Mouse (Mus musculus): ENCODE measurements around the gene Hsf5. TPM values are rescaled to one million over a fixed set of nuclear protein-coding genes. Genes with fewer than 3 reads are reported as not detected.
A peak's percentile ranks its signal among the peaks of the same experiment; 100 is the strongest.

The Hsf5 gene
- polyA plus RNA-seq (2016; fragmentation: Nextera tagmentation; extraction: Ambion mirVana), result 0.36 and 0.38 TPM in 2 replicates

DNA sequence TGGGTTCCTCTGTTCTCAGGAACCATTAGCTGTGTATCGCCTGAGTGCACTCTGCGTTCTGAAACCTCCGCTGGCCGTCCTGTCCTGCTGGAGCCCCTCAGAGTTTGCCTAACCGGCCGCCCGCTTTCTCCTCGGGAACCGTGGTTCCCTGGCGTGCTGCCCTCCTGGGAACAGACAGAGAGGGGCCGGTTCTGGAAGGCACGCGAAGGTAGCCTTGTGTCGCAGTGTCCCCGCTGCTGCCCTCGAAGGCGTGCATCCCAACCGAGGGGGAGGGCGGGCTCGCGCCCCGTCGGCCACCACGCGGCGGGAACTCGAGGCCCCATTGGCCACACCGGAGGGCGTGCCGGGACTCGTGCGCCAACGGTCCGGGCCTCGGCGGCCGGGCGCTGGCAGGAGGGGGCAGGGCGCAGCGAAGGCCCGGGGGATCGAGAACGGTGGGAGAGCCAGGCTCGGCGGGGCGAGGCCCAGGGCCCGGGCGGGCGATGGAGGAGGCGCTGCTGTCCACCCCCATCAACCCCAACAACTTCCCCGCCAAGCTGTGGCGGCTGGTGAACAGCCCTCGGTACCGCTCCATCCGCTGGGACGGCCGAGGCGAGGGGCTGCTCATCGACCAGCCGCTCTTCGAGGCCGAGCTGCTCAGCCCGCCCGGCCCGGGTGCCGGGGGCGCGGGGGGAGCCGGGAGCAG lies at the start of gene Hsf5:
Gene Hsf5, plus strand, starts transcription at position 375 of the 685 bp plus-strand sequence.
- Histone ChIP-seq H3K4me2 (replicated peaks) (no peak within 1 kb of the TSS), H3K9ac (replicated peaks) (no peak within 1 kb of the TSS), H3K36me3 (peaks cover 70% of the 10 kb centered on the region), H3K9me3 (no peaks in the 10 kb centered on the region), H3K4me3 (no peak within 1 kb of the TSS), H3K27ac (replicated peaks) (no peak within 1 kb of the TSS), H3K27me3 (no peaks in the 10 kb centered on the region), H3K4me1 (no peaks in the 10 kb centered on the region)
- ATAC-seq (ENCODE audit: low FRiP score, low read depth), result no peak
- WGBS, result 87% methylated on average over 56 of the region's 69 CpGs

GRCm38 (mm10) chr11:87568255-87568953 lies 48.6 kb upstream of the Hsf5 start, which contains the start of gene Sept4:
Sept4 (plus strand) TSS chr11:87568903.
- no peak for ATAC-seq (ENCODE audit: low FRiP score, low read depth)
- Histone ChIP-seq H3K4me3 (no peak within 1 kb of the TSS), H3K9me3 (no peaks in the 10 kb centered on the region), H3K27ac (replicated peaks) (no peak within 1 kb of the TSS), H3K4me2 (replicated peaks) (no peak within 1 kb of the TSS), H3K4me1 (no peaks in the 10 kb centered on the region), H3K9ac (replicated peaks) (no peak within 1 kb of the TSS), H3K36me3 (no peaks in the 10 kb centered on the region), H3K27me3 (no peaks in the 10 kb centered on the region)
- WGBS, result 82% methylated on average over 7 of the region's 7 CpGs

DNA sequence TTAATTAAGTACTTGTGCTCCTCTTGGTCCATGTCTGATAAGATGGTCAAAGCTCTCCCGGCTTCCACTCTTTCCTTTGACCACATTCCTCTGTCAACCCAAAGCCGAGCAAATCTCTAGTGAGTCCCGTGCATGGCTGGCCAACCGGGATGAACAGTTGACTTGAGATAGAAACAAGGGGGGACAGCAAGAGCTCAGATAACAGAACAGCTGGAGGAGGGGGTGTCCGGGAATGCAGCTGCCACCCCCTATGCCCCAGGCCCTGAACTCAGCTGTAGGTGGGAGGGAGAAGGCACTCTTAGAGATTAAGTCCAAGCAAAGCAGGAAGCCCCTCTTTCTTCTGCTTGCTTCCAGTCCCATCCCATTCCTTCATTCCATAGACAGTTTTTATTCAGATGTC lies 46.2 kb upstream of the Hsf5 start:
- no peak overlapping the region for H3K4me2 ChIP-seq (replicated peaks)
- H3K27ac ChIP-seq (replicated peaks), result no peak overlapping the region
- no peaks in the 10 kb centered on the region for H3K27me3 ChIP-seq
- H3K36me3 ChIP-seq, result no peaks in the 10 kb centered on the region
- H3K4me1 ChIP-seq, result 0 out of 2 replicates have a peak, but pooled peaks cover 3% of the 10 kb centered on the region
- WGBS, result 51% methylated on average over 5 of the region's 5 CpGs
- ATAC-seq (ENCODE audit: low FRiP score, low read depth), result no peak
- no peak overlapping the region for H3K9ac ChIP-seq (replicated peaks)
- H3K4me3 ChIP-seq, result no peak overlapping the region
- no peaks in the 10 kb centered on the region for H3K9me3 ChIP-seq

DNA sequence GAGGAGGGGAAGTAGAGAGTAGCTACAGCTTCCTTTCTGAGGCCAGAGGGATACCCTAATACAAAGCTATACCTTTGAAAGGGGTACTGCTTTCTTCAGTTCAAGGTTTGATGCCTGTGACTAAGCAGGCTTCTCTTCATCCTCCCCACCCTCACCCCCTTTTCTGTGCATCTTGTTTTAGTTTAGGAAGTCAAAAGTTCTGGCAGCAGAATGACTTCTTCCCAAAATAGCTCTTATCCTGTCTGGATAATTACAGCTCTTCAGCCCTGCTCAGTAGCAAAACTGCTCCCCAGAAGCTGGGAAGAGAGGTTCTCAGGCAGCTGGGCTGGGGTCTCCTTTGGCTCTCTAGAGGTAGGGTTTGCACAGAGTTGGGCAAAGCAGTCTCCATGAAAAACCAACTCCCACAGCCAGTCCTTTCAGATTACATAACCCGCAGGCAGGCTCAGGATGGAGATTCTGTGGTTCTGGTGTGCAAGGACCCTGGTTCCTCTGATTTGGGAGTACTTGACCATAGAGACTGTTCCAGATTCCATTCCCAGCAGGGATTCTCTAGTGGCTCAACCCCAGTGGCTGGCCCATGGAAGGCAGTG lies 45.5 kb upstream of the Hsf5 start:
- 93% methylated on average over 1 of the region's 1 CpGs for WGBS

DNA sequence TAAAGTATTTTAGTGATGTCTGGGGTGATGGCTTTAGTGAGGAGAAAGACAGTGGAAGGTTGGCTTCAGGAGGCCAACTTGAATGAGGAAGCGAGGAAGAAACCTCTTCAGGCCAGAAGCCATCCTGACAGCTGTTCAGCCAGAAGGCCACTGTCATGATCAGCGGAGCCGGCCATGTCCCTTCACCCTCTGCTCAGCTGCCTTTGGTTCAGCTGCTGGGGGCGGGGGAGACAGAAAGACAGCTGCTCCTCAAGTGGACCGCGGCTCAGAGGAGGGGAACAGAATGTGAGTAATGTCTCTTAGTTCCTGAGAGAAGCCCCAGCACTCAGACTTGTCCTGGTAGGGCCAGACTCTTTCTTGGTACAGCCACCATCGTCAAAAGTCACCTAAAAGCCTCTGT lies 43.2 kb upstream of the Hsf5 start:
- Histone ChIP-seq H3K27ac (replicated peaks) (no peak overlapping the region), H3K27me3 (0 out of 2 replicates have a peak, but pooled peaks cover 12% of the 10 kb centered on the region), H3K4me1 (peaks cover 18% of the 10 kb centered on the region), H3K4me3 (no peak overlapping the region), H3K9ac (replicated peaks) (no peak overlapping the region), H3K36me3 (no peaks in the 10 kb centered on the region), H3K4me2 (replicated peaks) (no peak overlapping the region), H3K9me3 (no peaks in the 10 kb centered on the region)
- WGBS, result 69% methylated on average over 7 of the region's 7 CpGs
- ATAC-seq (ENCODE audit: low FRiP score, low read depth), result no peak

More for the DNA sequence above, 45.5 kb upstream of the Hsf5 start:
- Histone ChIP-seq H3K9ac (replicated peaks) (no peak overlapping the region), H3K9me3 (no peaks in the 10 kb centered on the region), H3K4me2 (replicated peaks) (no peak overlapping the region), H3K27me3 (0 out of 2 replicates have a peak, but pooled peaks cover 3% of the 10 kb centered on the region), H3K27ac (replicated peaks) (no peak overlapping the region), H3K4me3 (no peak overlapping the region), H3K36me3 (no peaks in the 10 kb centered on the region), H3K4me1 (0 out of 2 replicates have a peak, but pooled peaks cover 3% of the 10 kb centered on the region)
- ATAC-seq (ENCODE audit: low FRiP score, low read depth), result no peak

DNA sequence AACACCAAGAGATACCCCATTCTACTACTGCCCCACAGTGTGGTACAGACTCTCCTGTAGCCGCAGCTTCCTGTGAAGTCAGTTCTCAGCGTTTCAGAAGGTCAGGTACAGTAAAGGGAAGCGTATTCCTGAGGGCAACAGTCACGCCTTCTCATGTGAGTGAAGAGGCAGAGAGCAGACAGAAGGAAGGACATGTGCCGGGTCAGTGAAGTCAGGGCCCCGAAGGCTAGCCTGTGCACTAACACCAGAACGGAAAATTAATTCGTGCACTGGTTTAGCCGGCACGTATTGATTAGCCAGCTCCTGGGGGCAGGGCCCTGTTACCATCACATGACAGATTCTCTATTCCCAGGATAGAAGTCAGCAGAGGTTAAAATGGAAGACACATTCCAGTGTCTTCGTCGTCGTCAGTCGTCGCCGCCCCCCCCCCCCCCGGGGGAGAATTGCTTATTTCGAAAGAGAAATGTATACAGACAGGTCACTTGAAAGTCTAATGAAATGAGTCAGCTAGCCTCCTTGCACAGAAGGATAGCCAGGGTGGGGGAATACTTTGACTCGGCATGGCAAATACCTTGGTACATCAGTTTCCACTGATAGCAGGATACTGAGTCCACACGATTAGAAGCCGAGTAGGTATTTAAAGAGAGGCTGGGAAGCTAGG lies 42.3 kb upstream of the Hsf5 start:
- ATAC-seq (ENCODE audit: low FRiP score, low read depth), result no peak
- WGBS, result 73% methylated on average over 21 of the region's 21 CpGs
- Histone ChIP-seq H3K27me3 (peaks cover 15% of the 10 kb centered on the region; the same call in 1 of the 2 replicates), H3K9me3 (no peaks in the 10 kb centered on the region), H3K4me2 (replicated peaks) (no peak overlapping the region), H3K36me3 (no peaks in the 10 kb centered on the region), H3K9ac (replicated peaks) (no peak overlapping the region), H3K27ac (replicated peaks) (no peak overlapping the region), H3K4me1 (peaks cover 23% of the 10 kb centered on the region), H3K4me3 (no peak overlapping the region)

- Histone ChIP-seq H3K27me3 (peaks cover 29% of the 10 kb centered on the region; the same call in 1 of the 2 replicates), H3K4me3 (peak overlapping the region; percentile 50), H3K4me1 (peaks cover 23% of the 10 kb centered on the region), H3K4me2 (replicated peaks) (peak overlapping the region; percentile 72), H3K36me3 (no peaks in the 10 kb centered on the region), H3K9ac (replicated peaks) (peak overlapping the region; percentile 56; the same call in 1 of the 2 replicates), H3K27ac (replicated peaks) (no peak overlapping the region), H3K9me3 (no peaks in the 10 kb centered on the region)
- no peak for ATAC-seq (ENCODE audit: low FRiP score, low read depth)
- WGBS, result 6% methylated on average over 6 of the region's 6 CpGs
Measured at GRCm38 (mm10) chr11:87577601-87578248, 39.2 kb upstream of the Hsf5 start.

GRCm38 (mm10) chr11:87578249-87578962 lies 38.6 kb upstream of the Hsf5 start:
- peak; percentile 71; the same call in 1 of the 2 replicates for ATAC-seq (ENCODE audit: low FRiP score, low read depth)
- H3K4me3 ChIP-seq, result peak overlapping the region; percentile 50
- H3K27ac ChIP-seq (replicated peaks), result 0 out of 2 replicates have a peak overlapping the region, but pooled peaks have one; percentile 43
- H3K9me3 ChIP-seq, result no peaks in the 10 kb centered on the region
- H3K36me3 ChIP-seq, result no peaks in the 10 kb centered on the region
- H3K4me2 ChIP-seq (replicated peaks), result peak overlapping the region; percentile 72
- peaks cover 23% of the 10 kb centered on the region for H3K4me1 ChIP-seq
- under 1% methylated on average over 40 of the region's 40 CpGs for WGBS
- peaks cover 29% of the 10 kb centered on the region; the same call in 1 of the 2 replicates for H3K27me3 ChIP-seq
- H3K9ac ChIP-seq (replicated peaks), result peak overlapping the region; percentile 56

- Histone ChIP-seq H3K4me3 (peak overlapping the region; percentile 50), H3K9ac (replicated peaks) (peak overlapping the region; percentile 56), H3K4me2 (replicated peaks) (peak overlapping the region; percentile 72), H3K36me3 (no peaks in the 10 kb centered on the region), H3K27ac (replicated peaks) (no peak overlapping the region; the same call in 1 of the 2 replicates), H3K4me1 (peaks cover 22% of the 10 kb centered on the region), H3K9me3 (no peaks in the 10 kb centered on the region), H3K27me3 (peaks cover 29% of the 10 kb centered on the region; the same call in 1 of the 2 replicates)
- 15% methylated on average over 9 of the region's 10 CpGs for WGBS
- ATAC-seq (ENCODE audit: low FRiP score, low read depth), result peak; percentile 55; the same call in 1 of the 2 replicates
Measured at GRCm38 (mm10) chr11:87578963-87579601, 37.9 kb upstream of the Hsf5 start.

DNA sequence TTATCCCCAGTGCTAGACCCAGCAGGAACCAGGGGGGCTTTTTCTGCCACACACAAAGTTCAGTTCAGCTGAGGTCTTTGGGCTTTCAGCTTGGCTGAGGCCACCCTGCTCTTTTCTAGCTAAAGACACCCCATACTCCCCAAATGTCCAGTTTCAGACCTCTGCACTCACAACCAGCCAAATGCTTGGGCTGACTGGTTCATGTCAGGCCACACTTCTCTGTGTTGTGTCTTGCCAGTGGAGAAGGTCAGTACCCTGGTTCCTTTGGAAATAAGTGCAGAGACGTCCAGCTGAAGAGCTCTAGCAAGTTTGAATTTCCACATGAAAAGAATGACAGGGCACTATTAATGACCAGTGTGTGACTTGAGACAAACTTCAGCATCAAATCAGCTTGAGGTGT lies 37.3 kb upstream of the Hsf5 start:
- H3K4me3 ChIP-seq, result no peak overlapping the region
- peaks cover 29% of the 10 kb centered on the region; the same call in 1 of the 2 replicates for H3K27me3 ChIP-seq
- no peak overlapping the region for H3K27ac ChIP-seq (replicated peaks)
- 30% methylated on average over 1 of the region's 1 CpGs for WGBS
- no peaks in the 10 kb centered on the region for H3K9me3 ChIP-seq
- no peaks in the 10 kb centered on the region for H3K36me3 ChIP-seq
- H3K4me1 ChIP-seq, result peaks cover 20% of the 10 kb centered on the region
- no peak for ATAC-seq (ENCODE audit: low FRiP score, low read depth)
- H3K4me2 ChIP-seq (replicated peaks), result no peak overlapping the region
- no peak overlapping the region for H3K9ac ChIP-seq (replicated peaks)
